Mouse (Mus musculus): ENCODE data around the gene Wnt16. TPM values are rescaled to one million over a fixed set of nuclear protein-coding genes. Genes with fewer than 3 reads are reported as not detected.

Gene Wnt16
- total RNA-seq, 4 experiments from 2014 or later, result 0.73 to 1.7 (median 1.2) TPM

GRCm38 (mm10) chr6:22325364-22326072 lies 37.5 kb downstream of the Wnt16 start:
- DNase-seq (ENCODE audit: low spot score in 2 of 2), result peak; percentile 54 to 87

GRCm38 (mm10) chr6:22326289-22326688 lies 38.3 kb downstream of the Wnt16 start:
- no peak for DNase-seq (ENCODE audit: low spot score in 2 of 2)

- DNase-seq (ENCODE audit: low spot score in 2 of 2), result no peak
Measured at GRCm38 (mm10) chr6:22327091-22327490, 39.1 kb downstream of the Wnt16 start.

GRCm38 (mm10) chr6:22327931-22328330 lies 39.9 kb downstream of the Wnt16 start:
- no peak for DNase-seq (ENCODE audit: low spot score in 2 of 2)

- DNase-seq (ENCODE audit: low spot score in 2 of 2), result no peak
Measured at GRCm38 (mm10) chr6:22330169-22330960, 42.3 kb downstream of the Wnt16 start.

- no peak for DNase-seq (ENCODE audit: low spot score in 2 of 2)
Measured at GRCm38 (mm10) chr6:22332548-22332947, 44.5 kb downstream of the Wnt16 start.

- no peak for DNase-seq (ENCODE audit: low spot score in 2 of 2)
Measured at GRCm38 (mm10) chr6:22339763-22340542, 51.9 kb downstream of the Wnt16 start.

- DNase-seq (ENCODE audit: low spot score in 2 of 2), result no peak
Measured at GRCm38 (mm10) chr6:22340779-22341178, 52.8 kb downstream of the Wnt16 start.

- DNase-seq (ENCODE audit: low spot score in 2 of 2), result no peak
Measured at GRCm38 (mm10) chr6:22343292-22343691, 55.3 kb downstream of the Wnt16 start.

- no peak for DNase-seq (ENCODE audit: low spot score in 2 of 2)
Measured at GRCm38 (mm10) chr6:22343706-22344105, 55.7 kb downstream of the Wnt16 start.

GRCm38 (mm10) chr6:22344443-22344842 lies 56.4 kb downstream of the Wnt16 start:
- no peak for DNase-seq (ENCODE audit: low spot score in 2 of 2)

GRCm38 (mm10) chr6:22347132-22347902 lies 59.3 kb downstream of the Wnt16 start:
- DNase-seq (ENCODE audit: low spot score in 2 of 2), result no peak

Other genes starting within 250 kb of the Wnt16 start
- gene Fam3c, start 68.0 kb downstream of the Wnt16 start, total RNA-seq (2022), result 10 to 100 TPM; 51.5 to 57.7 (median 52.9) TPM